Mouse (Mus musculus) embryonic facial prominence, embryonic 14.5 days (tissue): Measurements from ENCODE around the gene Tbcb. TPM values are rescaled to one million over a fixed set of nuclear protein-coding genes. Genes with fewer than 3 reads are reported as not detected.

Experiments
- ATAC-seq: fragments of 200-750 bp; cut with Nextera tagmentation; 2 replicates; pipeline ENCODE4 v1.8.0; 2017; ENCODE audit warnings: low read depth, moderate number of reproducible peaks, moderate TSS enrichment
- DNase-seq: peaks from one replicate; pipeline ENCODE4 v3.0.0-alpha.2; 2015; ENCODE audit warnings: low spot score
- H3K27ac ChIP-seq: fragments of 300-500 bp; sonication (generic); replicated peaks from 2 replicates; pipeline ENCODE4 v1.5.1; 2014; ENCODE audit warnings: low read depth, mild to moderate bottlenecking, low read length, moderate library complexity
- H3K27me3 ChIP-seq: fragments of 300-500 bp; sonication (generic); replicated peaks from 2 replicates; pipeline ENCODE4 v1.6.1; 2014; ENCODE audit warnings: low read length; ENCODE audit not compliant: control insufficient read depth, insufficient read depth
- H3K36me3 ChIP-seq: fragments of 300-500 bp; sonication (generic); 2 replicates; pipeline ENCODE4 v1.6.1; 2014; ENCODE audit warnings: low read length, mixed read lengths; ENCODE audit not compliant: control insufficient read depth, insufficient read depth
- H3K4me1 ChIP-seq: fragments of 300-500 bp; sonication (generic); 2 replicates; pipeline ENCODE4 v1.6.1; 2014; ENCODE audit warnings: antibody characterized with exemption, low read length; ENCODE audit not compliant: control insufficient read depth, insufficient read depth
- H3K4me2 ChIP-seq: fragments of 300-500 bp; sonication (generic); 2 replicates; pipeline ENCODE4 v1.6.1; 2014; ENCODE audit warnings: low read depth, mild to moderate bottlenecking, low read length, moderate library complexity, mixed read lengths
- H3K4me3 ChIP-seq: fragments of 300-500 bp; sonication (generic); 2 replicates; pipeline ENCODE4 v1.5.1; 2014; ENCODE audit warnings: low read depth, mild to moderate bottlenecking, low read length
- H3K9ac ChIP-seq: fragments of 300-500 bp; sonication (generic); 2 replicates; pipeline ENCODE4 v1.6.1; 2014; ENCODE audit warnings: low read depth, mild to moderate bottlenecking, low read length, moderate library complexity, mixed read lengths
- H3K9me3 ChIP-seq: fragments of 300-500 bp; sonication (generic); 2 replicates; pipeline ENCODE4 v1.6.1; 2016; ENCODE audit warnings: low read length; ENCODE audit not compliant: control insufficient read depth
- WGBS: fragments of 180-500 bp; shearing (Covaris S2); extraction: QIAGEN DNeasy Blood & Tissue Kit; methylation state at CpG from one replicate; pipeline ENCODE4 v1.1.7; 2014; 5-methylcytosine and 5-hydroxymethylcytosine counted together
- polyA plus RNA-seq: library from polyadenylated mRNA; unstranded; fragments of >200 nt; fragmentation: Nextera tagmentation; extraction: Ambion mirVana; gene quantifications from 2 replicates; pipeline ENCODE4 v1.2.1, GENCODE M21; 2014

Gene Tbcb
- polyA plus RNA-seq, result 166 and 169 TPM in 2 replicates

GRCm38 (mm10) chr7:30231669-30232454, at the start of gene Tbcb, which contains the start of gene Polr2i:
Gene Tbcb, minus strand, starts transcription at chr7:30232272.
Gene Polr2i, plus strand, starts transcription at chr7:30231948.
- Histone ChIP-seq H3K36me3 (peaks cover 43% of the 10 kb centered on the region), H3K27me3 (no peaks in the 10 kb centered on the region), H3K9ac (peak within 1 kb of the TSS; percentile 83), H3K9me3 (no peaks in the 10 kb centered on the region), H3K4me2 (peak within 1 kb of the TSS; percentile 78), H3K4me1 (peaks cover 6% of the 10 kb centered on the region), H3K27ac (peak within 1 kb of the TSS; percentile 92), H3K4me3 (peak within 1 kb of the TSS; percentile 72)
- peak; percentile 97 for ATAC-seq
- under 1% methylated on average over 56 of the region's 67 CpGs for WGBS
- DNase-seq, result peak; percentile 100

- no peaks in the 10 kb centered on the region for H3K36me3 ChIP-seq
- H3K4me1 ChIP-seq, result 0 out of 2 replicates have a peak, but pooled peaks cover 4% of the 10 kb centered on the region
- no peak for DNase-seq
- H3K4me2 ChIP-seq, result peak overlapping the region; percentile 95; the same call in 1 of the 2 replicates
- ATAC-seq, result no peak
- H3K4me3 ChIP-seq, result peak overlapping the region; percentile 75; the same call in 1 of the 2 replicates
- H3K9ac ChIP-seq, result no peak overlapping the region
- H3K27ac ChIP-seq, result no peak overlapping the region
- no peaks in the 10 kb centered on the region for H3K9me3 ChIP-seq
- H3K27me3 ChIP-seq, result no peaks in the 10 kb centered on the region
- WGBS, result 75% methylated on average over 4 of the region's 4 CpGs
Measured at GRCm38 (mm10) chr7:30281522-30281921, 49.5 kb upstream of the Tbcb start.

- peak; percentile 85 for ATAC-seq
- H3K9ac ChIP-seq, result peak overlapping the region; percentile 66
- H3K36me3 ChIP-seq, result no peaks in the 10 kb centered on the region
- H3K4me1 ChIP-seq, result 0 out of 2 replicates have a peak, but pooled peaks cover 4% of the 10 kb centered on the region
- H3K27ac ChIP-seq, result peak overlapping the region; percentile 95
- peak overlapping the region; percentile 75 for H3K4me3 ChIP-seq
- no peaks in the 10 kb centered on the region for H3K9me3 ChIP-seq
- under 1% methylated on average over 19 of the region's 20 CpGs for WGBS
- peak; percentile 96 for DNase-seq
- H3K27me3 ChIP-seq, result no peaks in the 10 kb centered on the region
- H3K4me2 ChIP-seq, result peak overlapping the region; percentile 95
Measured at GRCm38 (mm10) chr7:30280670-30281138, 48.6 kb upstream of the Tbcb start.

DNA sequence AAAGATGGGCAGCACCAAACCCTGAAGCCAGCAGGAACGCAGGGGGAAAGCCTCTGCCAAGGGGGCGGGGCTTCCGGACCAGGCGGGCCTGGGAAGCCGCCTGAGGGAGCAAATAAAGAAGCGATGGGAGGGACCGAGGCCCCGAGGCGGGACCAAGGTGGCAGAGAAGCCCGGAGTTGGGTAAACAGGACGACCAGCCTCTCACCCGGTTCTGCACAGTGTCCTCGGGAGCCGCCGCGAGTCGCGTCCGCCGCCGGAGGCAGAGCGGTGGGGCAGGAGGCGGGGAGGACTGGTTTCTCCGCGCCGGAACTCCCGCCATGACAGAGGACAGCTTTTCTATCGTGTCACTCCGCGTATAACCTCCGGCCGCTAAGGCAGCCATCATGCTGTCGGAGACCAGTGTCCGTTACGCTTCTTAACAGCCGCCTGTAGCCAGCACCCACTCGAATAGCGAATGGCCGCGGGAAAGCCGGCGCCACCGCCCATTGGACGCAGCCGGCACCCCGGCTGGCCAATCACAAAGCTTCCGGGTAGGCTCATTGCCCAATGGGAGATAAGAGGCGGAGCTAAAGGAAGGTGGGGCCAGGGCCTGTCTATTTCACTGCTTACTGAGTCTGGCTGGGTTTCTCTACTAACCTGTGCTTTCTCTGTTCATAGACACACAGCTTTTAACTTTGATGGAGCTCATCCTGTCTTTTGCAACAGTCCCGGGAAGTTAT, 48.0 kb upstream of the Tbcb start, which contains the start of the genes Thap8 and Wdr62:
TSS of gene Thap8 (plus strand) at position 144 of the 719 bp plus-strand sequence.
TSS of gene Wdr62 (minus strand) at position 469 of the 719 bp plus-strand sequence.
- H3K9me3 ChIP-seq, result no peaks in the 10 kb centered on the region
- H3K4me2 ChIP-seq, result peak within 1 kb of the TSS; percentile 95
- H3K27me3 ChIP-seq, result no peaks in the 10 kb centered on the region
- ATAC-seq (peak; percentile 96), DNase-seq (peak; percentile 97)
- H3K27ac ChIP-seq, result peak within 1 kb of the TSS; percentile 95
- under 1% methylated on average over 45 of the region's 49 CpGs for WGBS
- 0 out of 2 replicates have a peak, but pooled peaks cover 4% of the 10 kb centered on the region for H3K4me1 ChIP-seq
- peak within 1 kb of the TSS; percentile 66 for H3K9ac ChIP-seq
- H3K36me3 ChIP-seq, result no peaks in the 10 kb centered on the region
- peak within 1 kb of the TSS; percentile 75 for H3K4me3 ChIP-seq

DNA sequence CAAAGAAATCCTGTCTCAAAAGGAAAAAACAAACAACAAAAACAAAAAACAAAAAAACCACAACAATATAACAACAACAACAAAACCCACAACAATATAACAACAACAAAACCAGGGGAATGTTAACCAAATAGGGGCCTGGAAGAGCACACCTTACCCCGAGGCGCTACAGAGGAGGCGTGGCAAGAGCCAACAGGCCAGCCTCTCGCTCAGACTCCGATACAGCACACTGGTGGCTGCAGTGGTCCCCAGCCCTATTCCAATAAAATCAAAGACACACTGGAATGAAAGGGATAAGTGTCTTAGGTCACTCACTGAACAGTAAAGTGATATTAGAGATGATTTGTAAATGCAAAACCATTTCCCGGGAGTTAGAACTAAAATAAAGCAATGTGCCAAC, 47.5 kb upstream of the Tbcb start:
- Histone ChIP-seq H3K9ac (peak overlapping the region; percentile 60; the same call in 1 of the 2 replicates), H3K4me3 (peak overlapping the region; percentile 75), H3K27ac (no peak overlapping the region; the same call in 1 of the 2 replicates), H3K36me3 (no peaks in the 10 kb centered on the region), H3K27me3 (no peaks in the 10 kb centered on the region), H3K4me2 (peak overlapping the region; percentile 95), H3K9me3 (no peaks in the 10 kb centered on the region), H3K4me1 (0 out of 2 replicates have a peak, but pooled peaks cover 4% of the 10 kb centered on the region)
- ATAC-seq, result no peak
- peak; percentile 19 for DNase-seq
- 0% methylated on average over 6 of the region's 6 CpGs for WGBS

DNA sequence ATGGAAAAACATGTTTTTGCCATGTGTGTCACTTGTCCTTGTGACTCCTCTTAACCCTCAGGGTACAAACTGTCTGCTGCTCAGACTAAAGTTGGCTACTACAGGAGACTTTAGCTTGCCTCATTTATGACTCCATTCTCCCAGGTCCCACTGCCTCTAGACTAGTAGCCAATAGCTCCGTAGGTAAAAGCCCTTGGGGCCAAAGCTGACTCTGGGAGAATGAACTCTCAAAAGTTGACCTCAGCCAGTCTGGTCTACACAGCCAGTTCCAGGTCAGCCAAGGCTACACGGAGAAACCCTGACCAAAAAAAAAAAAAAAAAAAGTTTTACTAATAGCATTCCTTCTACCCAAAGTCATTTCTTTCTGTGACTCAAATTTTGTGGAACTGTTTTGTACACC, 46.8 kb upstream of the Tbcb start:
- Histone ChIP-seq H3K9ac (no peak overlapping the region), H3K4me2 (peak overlapping the region; percentile 95), H3K27me3 (no peaks in the 10 kb centered on the region), H3K27ac (no peak overlapping the region), H3K9me3 (no peaks in the 10 kb centered on the region), H3K36me3 (no peaks in the 10 kb centered on the region), H3K4me1 (0 out of 2 replicates have a peak, but pooled peaks cover 4% of the 10 kb centered on the region), H3K4me3 (no peak overlapping the region)
- DNase-seq, result no peak
- no peak for ATAC-seq
- WGBS, result 54% methylated on average over 2 of the region's 2 CpGs

DNA sequence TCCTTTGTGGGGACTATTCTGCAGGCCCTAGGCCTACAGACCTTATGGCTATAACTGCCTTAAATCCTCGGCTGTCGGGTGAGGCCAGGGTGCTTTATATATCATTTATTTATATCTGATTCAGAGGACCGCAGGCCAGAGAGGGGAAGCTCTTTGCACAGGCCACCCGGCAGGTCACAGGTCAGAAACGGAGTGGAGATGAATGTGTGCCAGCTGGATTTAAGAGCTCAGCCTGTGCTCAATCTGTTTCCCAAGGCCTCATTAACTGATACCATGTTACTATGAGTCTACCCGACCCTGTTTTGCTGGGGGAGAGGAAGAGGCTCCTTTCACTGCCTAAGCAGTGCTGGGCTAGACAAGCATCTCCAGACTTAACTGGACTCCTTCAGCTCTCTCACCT, 42.3 kb upstream of the Tbcb start:
- Histone ChIP-seq H3K36me3 (0 out of 2 replicates have a peak, but pooled peaks cover 7% of the 10 kb centered on the region), H3K4me2 (no peak overlapping the region), H3K4me1 (no peaks in the 10 kb centered on the region), H3K4me3 (no peak overlapping the region), H3K9me3 (no peaks in the 10 kb centered on the region), H3K27ac (no peak overlapping the region), H3K9ac (no peak overlapping the region), H3K27me3 (no peaks in the 10 kb centered on the region)
- DNase-seq (no peak), ATAC-seq (no peak)
- WGBS, result 80% methylated on average over 6 of the region's 6 CpGs

GRCm38 (mm10) chr7:30269641-30270040, 37.6 kb upstream of the Tbcb start:
- Histone ChIP-seq H3K27ac (no peak overlapping the region), H3K27me3 (no peaks in the 10 kb centered on the region), H3K4me1 (no peaks in the 10 kb centered on the region), H3K9ac (no peak overlapping the region), H3K9me3 (no peaks in the 10 kb centered on the region), H3K36me3 (0 out of 2 replicates have a peak, but pooled peaks cover 7% of the 10 kb centered on the region), H3K4me2 (no peak overlapping the region), H3K4me3 (no peak overlapping the region)
- DNase-seq, result no peak
- no peak for ATAC-seq
- 91% methylated on average over 4 of the region's 4 CpGs for WGBS
